Mouse (Mus musculus) induced T-regulatory cell, adult 2 months (primary cell): ENCODE data around the gene Ptx4.
A peak's percentile ranks its signal among the peaks of the same experiment; 100 is the strongest.
"Not testable (repeated sequence)": the region's sequence is repeated elsewhere in the genome, so short reads cannot be mapped to it uniquely, and the experiment has no call there.

Experiments
- DNase-seq: peaks from one replicate; pipeline ENCODE4 v3.0.0-alpha.2; 2012; ENCODE audit warnings: low read depth

Gene Ptx4

DNA sequence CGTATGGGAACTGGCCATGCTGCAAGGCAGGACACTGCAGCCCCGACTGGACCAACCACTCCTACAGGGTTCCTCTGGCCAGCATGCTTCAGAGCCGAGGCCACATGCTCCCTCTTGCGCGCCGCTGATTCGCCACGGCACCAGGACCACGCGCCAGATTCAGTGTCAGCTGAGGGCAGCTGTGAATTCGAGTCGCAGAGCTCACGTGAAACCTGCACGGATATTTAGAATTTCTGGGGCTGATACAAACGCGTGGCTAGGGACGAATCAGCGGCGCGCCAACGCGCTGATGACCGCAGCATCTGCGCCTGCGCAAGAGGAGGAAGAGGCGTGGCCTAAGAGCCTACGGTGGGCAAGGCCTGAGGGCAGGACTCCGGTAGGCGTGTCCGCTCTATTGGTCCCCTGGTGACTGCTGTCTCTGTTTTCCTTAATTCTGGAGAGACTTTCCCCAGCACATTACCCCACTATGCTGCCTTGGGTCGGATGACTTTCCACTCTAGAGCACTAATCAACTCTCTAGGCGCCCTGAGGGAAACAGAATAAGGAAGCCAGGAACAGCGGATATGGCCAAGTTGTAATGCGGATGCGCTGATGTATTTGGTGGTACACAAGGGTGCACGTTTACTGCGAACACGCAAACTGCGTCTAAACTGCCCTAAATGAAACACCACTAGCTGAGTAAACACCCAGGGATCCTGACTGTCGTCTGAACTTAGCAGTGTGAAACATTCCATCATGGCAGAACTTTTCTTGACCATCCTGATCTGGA is 4.7 kb upstream of the Ptx4 start, which contains the start of gene Telo2:
TSS of gene Telo2 (minus strand) at position 304 of the 769 bp plus-strand sequence.
- peak; percentile 96 for DNase-seq

DNA sequence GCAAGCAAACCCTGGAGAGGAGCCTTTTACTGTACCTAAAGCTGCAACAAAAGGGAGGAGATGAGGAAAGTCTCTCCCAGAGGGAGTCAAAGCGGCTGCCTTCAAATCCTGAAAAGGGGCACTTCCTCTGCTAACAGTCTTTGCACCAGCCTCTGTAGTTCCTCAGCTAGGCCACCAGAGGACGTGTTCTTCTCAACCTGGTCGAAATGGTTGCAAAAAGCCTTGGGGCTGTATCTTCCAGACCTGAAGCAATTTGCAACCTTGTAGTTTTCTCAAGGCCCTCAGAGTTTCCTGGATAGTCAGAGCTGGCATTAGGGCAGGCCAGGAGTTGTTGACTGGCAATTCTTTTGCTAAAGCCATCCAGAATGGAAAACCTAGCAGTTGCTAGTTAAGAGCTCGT is 3.3 kb upstream of the Ptx4 start:
- peak; percentile 53 for DNase-seq

DNA sequence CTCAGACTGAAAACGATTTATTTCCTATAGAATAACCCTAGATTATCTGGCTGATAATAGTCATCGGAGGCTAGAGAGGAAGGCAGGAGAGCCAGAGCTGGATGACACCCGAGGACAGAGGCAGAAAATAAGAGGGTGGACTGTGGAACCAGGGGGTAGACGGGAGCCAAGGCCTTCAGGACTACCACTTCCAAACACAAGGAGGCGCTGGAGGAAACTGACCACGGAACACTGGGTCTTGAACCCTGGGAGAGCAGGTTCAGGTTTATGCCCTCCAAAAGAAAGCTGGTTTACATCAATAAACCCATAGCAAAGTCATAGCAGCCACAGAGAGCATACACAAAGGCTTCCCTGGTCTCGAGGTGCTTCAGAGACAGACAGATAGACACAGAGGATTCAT is 3.4 kb downstream of the Ptx4 start:
- DNase-seq: peak; percentile 70

DNA sequence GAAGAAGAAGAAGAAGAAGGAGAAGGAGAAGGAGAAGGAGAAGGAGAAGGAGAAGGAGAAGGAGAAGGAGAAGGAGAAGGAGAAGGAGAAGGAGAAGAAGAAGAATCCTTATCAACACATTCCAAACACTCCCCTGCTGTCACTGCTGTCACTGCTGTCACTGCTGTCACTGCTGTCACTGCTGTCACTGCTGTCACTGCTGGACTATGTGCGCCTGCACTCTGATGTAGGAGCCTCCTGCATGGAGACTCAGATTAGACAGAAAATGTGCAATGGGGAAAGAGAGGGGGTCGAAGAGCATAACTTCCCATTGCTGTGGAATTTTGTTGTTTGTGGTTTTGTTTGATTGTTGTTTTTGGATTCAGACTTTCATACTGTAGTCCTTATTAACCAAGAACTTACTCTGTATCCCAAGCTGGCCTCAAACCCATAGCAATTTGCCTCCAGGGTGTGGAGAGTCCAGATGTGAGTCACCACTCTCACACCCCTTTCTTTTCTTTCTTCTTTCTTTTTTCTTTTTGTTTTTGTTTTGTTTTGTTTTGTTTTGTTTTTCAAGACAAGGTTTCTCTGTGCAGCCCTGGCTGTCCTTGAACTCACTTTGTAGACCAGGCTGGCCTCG is 5.0 kb downstream of the Ptx4 start:
- not testable (repeated sequence) for DNase-seq

DNA sequence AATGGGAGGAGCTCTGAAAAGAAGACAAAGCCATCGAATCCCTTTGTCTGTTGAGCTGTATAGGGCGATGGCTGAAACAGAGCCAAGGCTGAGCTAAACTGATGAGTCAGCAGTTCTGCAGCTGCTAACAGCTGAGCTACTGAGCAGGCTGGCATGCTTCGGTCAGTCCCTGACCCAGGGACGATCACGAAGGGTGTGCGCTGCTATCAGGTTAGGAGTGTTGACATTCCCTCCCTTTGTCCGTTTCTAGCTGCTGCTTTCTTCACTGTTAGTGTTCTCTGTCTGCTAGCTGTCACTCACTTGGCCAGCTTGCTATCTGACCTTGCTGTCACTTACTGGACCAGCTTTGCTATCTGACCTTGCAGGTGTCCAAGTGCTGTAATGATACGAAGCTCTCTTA is 6.5 kb downstream of the Ptx4 start:
- no peak for DNase-seq

DNA sequence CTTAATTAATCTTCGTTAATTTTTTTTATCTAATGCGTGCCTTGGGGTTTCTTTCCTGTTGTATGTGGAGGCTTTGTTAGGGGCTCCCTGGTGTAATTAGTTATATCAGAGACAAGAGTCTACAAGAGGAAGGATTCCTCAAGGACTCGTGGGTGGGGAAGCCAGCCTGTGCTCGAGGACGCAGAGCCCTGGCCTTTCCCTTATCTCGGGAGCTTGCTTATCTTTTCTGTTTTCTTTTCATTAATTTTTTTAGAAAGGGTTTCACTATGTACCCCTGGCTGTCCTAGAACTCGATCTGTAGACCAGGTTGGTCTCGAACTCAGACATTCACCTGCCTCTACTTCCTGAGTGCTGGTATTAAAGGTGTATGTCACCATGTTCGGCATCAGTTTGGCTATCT is 7.1 kb downstream of the Ptx4 start:
- no peak for DNase-seq

DNA sequence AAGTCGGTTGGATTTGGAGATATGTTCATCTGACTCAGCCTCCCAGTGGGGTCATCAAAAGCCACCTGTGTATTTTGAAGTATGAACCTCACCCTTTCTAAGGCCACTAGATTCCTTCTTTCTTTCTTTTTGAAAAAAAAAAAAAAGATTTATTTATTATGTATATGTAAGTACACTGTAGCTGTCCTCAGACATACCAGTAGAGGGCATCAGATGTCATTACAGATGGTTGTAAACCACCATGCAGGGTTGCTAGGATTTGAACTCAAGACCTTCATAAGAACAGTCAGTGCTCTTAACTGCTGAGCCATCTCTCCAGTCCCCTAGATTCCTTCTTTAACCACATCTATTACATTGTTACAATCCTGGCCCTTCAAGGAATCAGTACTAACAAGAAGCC is 9.5 kb downstream of the Ptx4 start:
- DNase-seq: peak; percentile 53

DNA sequence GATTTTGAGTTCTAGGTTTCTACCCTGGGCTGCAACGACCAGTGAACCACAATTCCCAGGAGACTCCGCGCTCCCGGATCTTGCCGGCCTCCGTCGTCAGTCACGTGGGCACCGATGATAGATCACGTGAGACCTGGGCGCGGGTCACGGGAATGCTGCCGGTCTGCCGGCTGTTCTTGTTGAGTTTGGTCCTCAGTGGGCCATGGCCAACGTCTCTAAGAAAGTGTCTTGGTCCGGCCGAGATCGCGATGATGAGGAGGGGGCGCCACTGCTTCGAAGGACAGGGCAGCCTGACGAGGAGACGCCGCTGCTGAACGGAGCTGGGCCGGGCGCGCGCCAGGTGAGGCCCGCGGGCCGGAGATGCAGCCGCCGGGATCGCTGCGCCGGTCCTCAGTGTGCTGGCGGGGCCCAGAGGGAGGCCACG is 12.7 kb downstream of the Ptx4 start, which contains the start of gene Clcn7:
TSS of gene Clcn7 (plus strand) at position 117 of the 424 bp plus-strand sequence.
- peak; percentile 82 for DNase-seq

DNA sequence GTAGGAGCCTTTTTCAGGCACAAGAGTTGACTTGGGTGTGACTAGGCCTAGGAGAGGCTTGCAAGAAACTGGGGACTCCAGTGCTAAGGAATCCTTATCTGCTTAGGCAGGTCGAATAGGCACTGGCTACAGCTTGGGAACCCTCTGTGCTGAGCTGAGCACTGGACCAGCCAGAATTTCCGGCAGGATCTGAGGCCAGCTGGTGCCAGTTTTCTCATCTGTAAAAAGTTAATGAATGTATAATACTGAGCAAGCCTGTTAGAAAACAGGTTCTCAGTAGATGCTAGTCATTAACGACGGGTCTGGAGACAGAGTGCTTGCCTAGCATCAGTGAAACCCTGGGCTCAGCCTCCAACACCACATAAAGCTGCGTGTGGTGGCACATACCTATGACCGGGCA is 15.1 kb downstream of the Ptx4 start:
- DNase-seq: no peak

DNA sequence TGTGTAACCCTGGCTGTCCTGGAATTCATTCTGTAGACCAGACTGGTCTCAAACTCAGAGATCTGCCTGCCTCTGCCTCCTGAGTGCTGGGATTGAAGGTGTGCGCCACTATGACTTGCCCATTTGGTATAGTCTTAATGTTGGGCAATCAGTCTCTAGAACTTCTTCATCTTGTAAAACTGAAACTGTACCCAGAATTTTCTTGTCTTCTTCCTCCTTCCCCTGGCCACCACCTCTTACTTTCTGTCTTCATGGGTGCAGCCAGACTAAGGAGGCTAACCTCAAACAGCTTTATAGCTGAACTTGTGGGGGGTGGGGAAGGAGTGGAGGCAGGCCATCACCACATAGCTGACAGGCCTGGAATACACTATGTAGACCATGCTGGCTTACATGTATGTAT is 18.2 kb downstream of the Ptx4 start:
- no peak for DNase-seq

DNA sequence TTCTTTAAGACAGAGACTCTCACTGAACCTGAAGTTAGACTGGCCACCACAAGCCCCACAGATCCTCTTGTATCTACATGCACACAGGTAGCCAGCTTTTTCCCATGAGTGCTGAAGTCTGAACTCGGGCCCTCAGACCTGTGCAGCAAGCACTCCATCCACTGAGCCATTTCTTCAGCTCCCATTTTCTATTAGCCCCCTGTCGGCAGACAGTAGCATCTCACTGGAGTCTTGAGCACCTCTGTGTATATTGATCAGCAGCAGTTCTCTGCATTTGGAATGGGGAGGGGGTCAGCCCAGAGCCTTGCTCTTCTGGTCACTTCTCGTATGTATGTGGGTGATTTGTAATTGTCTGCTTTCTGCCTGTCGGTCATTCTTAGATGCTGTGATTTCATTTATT is 19.4 kb downstream of the Ptx4 start:
- DNase-seq: no peak

DNA sequence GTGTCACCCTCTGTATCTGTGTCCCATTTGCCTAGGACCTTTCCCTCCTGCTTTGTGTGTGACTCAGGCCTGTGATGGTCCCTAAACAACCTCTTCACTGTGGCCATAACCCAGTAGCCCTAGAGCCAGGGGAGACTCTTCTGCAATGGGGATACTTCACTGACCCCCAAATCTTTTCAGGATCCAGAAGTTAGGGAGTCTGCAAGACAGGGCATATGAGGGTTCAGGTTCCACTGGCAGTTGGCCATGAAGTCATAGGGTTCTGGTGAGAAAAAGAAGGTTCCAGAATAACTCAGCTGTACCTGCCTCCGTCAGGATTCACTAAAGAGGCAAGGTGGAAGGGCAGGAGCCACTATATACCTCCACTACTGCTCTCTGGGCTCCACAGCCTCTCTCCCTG is 41.6 kb downstream of the Ptx4 start, which contains the start of gene Ccdc154:
TSS of gene Ccdc154 (plus strand) at position 301 of the 400 bp plus-strand sequence.
- DNase-seq: no peak

DNA sequence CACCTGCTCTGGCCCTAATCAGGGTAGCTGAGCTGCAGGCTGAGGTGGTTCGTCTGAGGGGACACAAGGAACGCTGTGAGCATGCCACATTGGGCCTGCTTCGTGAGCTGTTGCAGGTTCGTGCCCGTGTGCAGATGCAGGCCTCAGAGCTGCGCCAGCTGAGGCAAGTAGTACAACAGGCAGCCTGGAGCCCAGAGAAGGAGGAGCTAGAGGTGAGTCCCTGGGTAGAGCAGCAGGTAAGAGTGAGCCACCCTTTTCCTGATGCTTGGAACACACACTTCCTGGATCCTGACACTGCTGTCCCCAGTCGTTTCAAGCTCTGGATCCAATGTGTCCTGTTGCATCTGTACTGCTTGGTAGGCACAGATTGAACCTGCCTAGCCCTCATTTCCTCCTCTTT is 42.8 kb downstream of the Ptx4 start:
- DNase-seq: no peak

DNA sequence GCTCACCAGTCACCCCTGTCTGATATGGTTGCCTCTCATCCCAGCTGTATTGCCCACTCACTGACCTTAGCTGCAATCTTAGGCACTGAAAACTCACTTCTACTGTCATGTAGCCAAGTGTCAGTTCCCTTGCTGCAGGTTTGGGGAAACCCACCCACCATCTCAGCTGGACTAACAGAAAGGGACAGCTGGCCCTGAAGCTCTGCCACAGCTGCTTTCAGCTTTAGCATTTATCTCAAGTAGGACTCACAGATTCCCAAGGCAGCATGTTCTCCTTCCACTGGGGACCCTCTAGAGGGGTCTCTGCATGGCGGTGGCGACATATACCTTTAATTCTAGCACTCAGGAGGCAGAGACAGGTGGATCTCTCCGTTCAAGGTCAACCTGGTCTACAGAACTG is 44.2 kb downstream of the Ptx4 start:
- DNase-seq: no peak

DNA sequence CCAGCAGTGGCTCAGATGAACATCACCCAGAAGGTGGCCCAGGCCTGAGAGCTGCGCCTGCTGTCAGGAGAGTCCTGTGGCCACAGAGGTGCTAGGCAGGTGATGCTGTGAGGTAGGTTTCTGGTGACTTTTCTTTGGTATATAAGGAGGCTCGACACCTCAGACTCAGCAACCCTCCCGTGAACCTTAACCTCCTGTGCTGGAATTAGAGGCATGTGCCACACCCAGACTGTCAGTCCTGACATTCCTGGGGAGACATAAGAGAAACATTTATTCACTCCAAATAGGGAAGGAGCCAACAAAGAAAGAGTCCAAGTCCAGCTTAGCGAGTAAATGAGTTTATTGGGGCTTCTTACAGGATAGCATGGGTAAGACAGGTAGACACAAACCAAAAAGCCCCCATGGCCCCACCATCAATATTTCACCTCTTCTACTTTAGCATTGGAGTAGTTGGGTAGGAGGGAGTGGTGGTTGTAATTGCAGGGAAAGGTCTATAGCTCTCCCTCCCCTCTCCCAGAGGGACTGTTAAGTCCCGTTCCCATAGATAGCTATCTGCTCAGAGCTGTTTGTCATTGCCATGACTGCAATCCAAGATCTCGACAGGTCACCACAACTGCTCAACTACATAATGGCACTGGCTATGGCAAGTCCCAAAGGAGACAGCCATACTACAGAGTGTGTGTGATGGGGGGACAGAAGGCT is 45.6 kb downstream of the Ptx4 start:
- DNase-seq: no peak

DNA sequence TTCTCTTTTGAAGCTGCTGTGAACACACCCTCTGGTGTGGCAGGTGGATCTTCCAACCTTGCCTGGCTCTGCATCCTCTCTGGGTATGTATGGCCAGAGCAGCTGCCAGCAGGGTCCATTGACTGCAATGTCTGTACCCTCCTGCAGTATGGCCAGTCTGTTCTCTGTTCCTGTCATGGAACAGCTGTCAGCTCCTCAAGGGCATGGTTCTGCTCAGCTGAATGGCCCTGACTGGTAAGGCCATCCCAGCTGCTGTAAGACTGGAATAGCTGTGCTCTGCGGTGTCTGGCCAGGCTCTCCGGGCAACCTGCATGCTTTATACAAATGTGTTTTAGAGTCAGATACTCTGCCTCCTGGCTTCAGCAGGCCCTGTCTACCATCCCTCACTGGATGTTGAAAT is 49.1 kb downstream of the Ptx4 start:
- no peak for DNase-seq

DNA sequence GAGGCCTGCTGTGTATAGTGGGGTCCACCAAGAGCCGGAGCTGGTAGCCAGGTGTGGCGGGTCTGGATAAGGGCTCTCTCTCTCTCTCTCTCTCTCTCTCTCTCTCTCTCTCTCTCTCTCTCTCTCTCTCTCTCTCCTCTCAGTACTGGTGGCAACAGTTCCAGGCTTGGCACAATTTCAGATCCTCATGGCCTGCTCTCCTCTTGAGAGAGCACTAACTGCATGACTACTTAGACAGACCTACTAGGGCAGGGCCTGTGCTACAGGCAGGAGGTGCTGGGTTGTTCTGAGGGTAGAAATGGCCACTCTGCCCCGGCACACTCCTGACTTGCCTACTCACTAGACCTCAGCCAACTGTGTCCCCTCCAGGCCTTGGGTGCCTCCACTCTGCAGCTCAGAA is 52.0 kb downstream of the Ptx4 start:
- DNase-seq: no peak
